ENCODE assay signal across 11 mouse cellular contexts in genomic region chr1:138345992-138346391, GRCm38 (mm10).
DNase-seq lines count a peak whose midpoint lies in the region; ATAC-seq lines count a peak whose summit lies in the region.
"Had no signal": no experiment of that assay in that cellular context is flagged by ENCODE, and none has a peak within 500 bp of the region (broad histone marks: within the 10 kb centered on the region; RNA-seq: fewer than 3 reads in every experiment).

No protein-coding gene starts in this region.

- H3K4me2 ChIP-seq in hindbrain, embryonic 12.5 days (replicated peaks): peak overlapping the region; percentile 41
- H3K4me2 ChIP-seq in midbrain, embryonic 13.5 days (replicated peaks): peak overlapping the region; percentile 43

- intact Hi-C loops in gastrocnemius, postnatal 36 days (cut with DNase I): no loop called here

- no peaks in the 10 kb centered on the region for H3K36me3 ChIP-seq in embryonic facial prominence, embryonic 10.5 days (replicated peaks)
- no peaks in the 10 kb centered on the region for H3K36me3 ChIP-seq in hindbrain, embryonic 12.5 days
- H3K36me3 ChIP-seq in midbrain, embryonic 13.5 days: no peaks in the 10 kb centered on the region

- H3K27me3 ChIP-seq in embryonic facial prominence, embryonic 10.5 days (replicated peaks; ENCODE audit: low read depth, poor library complexity, severe bottlenecking): no peaks in the 10 kb centered on the region
- H3K27me3 ChIP-seq in hindbrain, embryonic 12.5 days: no peaks in the 10 kb centered on the region
- no peaks in the 10 kb centered on the region for H3K27me3 ChIP-seq in midbrain, embryonic 13.5 days

- DNase-seq in cerebellum, postnatal 14 days: peak; percentile 14 to 17
- DNase-seq in cerebellum, adult 11 months: no peak
- no peak for DNase-seq in embryonic facial prominence, embryonic 10.5 days (ENCODE audit: low spot score)
- no peak for DNase-seq in kidney, adult 9 months
- no peak for DNase-seq in gastrocnemius, postnatal 36 days
- no peak for DNase-seq in thymus, postnatal 4 days
- DNase-seq: cerebellum, adult 8-10 months; kidney, adult 18-20 months; lung, postnatal 14 days had no signal

- peak overlapping the region; percentile 57 for H3K27ac ChIP-seq in embryonic facial prominence, embryonic 10.5 days (replicated peaks)
- H3K27ac ChIP-seq in hindbrain, embryonic 12.5 days: peak overlapping the region; percentile 30
- peak overlapping the region; percentile 72 for H3K27ac ChIP-seq in midbrain, embryonic 13.5 days

- peak; percentile 84 for ATAC-seq in hindbrain, embryonic 12.5 days (ENCODE audit: low FRiP score)
- peak; percentile 95 for ATAC-seq in midbrain, embryonic 13.5 days

- WGBS in embryonic facial prominence, embryonic 10.5 days: 42% methylated on average over 10 of the region's 10 CpGs
- WGBS in hindbrain, embryonic 12.5 days: 28% methylated on average over 10 of the region's 10 CpGs
- WGBS in midbrain, embryonic 13.5 days: 7% methylated on average over 10 of the region's 10 CpGs

- H3K4me1 ChIP-seq in embryonic facial prominence, embryonic 10.5 days: peaks cover 18% of the 10 kb centered on the region
- no peaks in the 10 kb centered on the region for H3K4me1 ChIP-seq in hindbrain, embryonic 12.5 days
- H3K4me1 ChIP-seq in midbrain, embryonic 13.5 days (replicated peaks): peaks cover 20% of the 10 kb centered on the region

- no peaks in the 10 kb centered on the region for H3K9me3 ChIP-seq in embryonic facial prominence, embryonic 10.5 days
- no peaks in the 10 kb centered on the region for H3K9me3 ChIP-seq in hindbrain, embryonic 12.5 days (replicated peaks)
- H3K9me3 ChIP-seq in midbrain, embryonic 13.5 days: no peaks in the 10 kb centered on the region

- peak overlapping the region; percentile 27; the same call in 1 of the 2 replicates for H3K4me3 ChIP-seq in embryonic facial prominence, embryonic 10.5 days
- peak overlapping the region; percentile 17 for H3K4me3 ChIP-seq in hindbrain, embryonic 12.5 days
- peak overlapping the region; percentile 24 for H3K4me3 ChIP-seq in midbrain, embryonic 13.5 days (replicated peaks)

- H3K9ac ChIP-seq in hindbrain, embryonic 12.5 days: 0 out of 2 replicates have a peak overlapping the region, but pooled peaks have one; percentile 38
- H3K9ac ChIP-seq in midbrain, embryonic 13.5 days (replicated peaks): peak overlapping the region; percentile 51; the same call in 1 of the 2 replicates

Comparison
In these comparisons a context has a peak if more than half of its experiments do, and no peak if none do; other contexts are left out.
1. DNase-seq: peak in cerebellum, postnatal 14 days (2 of 2); none in cerebellum, adult 11 months (single experiment), embryonic facial prominence, embryonic 10.5 days (single experiment), kidney, adult 9 months (single experiment), gastrocnemius, postnatal 36 days (0 of 2) and thymus, postnatal 4 days (single experiment).
2. Peak in every context shown above with its lines, with median percentiles within 50 percentile points of each other: H3K27ac ChIP-seq and H3K4me3 ChIP-seq.